Mouse (Mus musculus) cerebellum, adult 9-10 months (tissue): ENCODE measurements around the gene Mier3.

Experiments used
- DNase-seq: peaks from one replicate; pipeline ENCODE4 v3.0.0; 2022

Mier3 gene

DNA sequence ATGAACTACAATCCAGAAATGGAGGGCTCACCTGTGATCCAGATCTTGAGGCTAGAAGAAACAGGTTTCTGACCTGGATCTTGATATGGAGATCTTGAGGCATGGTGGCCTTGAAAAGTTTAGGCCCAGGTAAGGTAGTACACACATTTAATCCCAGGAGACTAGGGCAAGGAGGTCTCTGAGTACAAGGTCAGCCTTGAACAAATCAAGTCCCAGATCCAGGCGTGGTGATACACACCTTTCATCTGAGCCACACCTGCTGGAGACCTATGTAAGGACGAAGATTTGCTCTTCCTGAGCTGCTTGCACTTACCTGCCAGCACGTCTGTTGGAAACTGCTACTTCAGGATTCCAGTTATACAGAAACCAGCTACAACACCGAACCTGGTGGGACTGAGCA lies at the start of gene Mier3:
Mier3 (plus strand) TSS at position 301 of the 400 bp plus-strand sequence.
- DNase-seq, result no peak

DNA sequence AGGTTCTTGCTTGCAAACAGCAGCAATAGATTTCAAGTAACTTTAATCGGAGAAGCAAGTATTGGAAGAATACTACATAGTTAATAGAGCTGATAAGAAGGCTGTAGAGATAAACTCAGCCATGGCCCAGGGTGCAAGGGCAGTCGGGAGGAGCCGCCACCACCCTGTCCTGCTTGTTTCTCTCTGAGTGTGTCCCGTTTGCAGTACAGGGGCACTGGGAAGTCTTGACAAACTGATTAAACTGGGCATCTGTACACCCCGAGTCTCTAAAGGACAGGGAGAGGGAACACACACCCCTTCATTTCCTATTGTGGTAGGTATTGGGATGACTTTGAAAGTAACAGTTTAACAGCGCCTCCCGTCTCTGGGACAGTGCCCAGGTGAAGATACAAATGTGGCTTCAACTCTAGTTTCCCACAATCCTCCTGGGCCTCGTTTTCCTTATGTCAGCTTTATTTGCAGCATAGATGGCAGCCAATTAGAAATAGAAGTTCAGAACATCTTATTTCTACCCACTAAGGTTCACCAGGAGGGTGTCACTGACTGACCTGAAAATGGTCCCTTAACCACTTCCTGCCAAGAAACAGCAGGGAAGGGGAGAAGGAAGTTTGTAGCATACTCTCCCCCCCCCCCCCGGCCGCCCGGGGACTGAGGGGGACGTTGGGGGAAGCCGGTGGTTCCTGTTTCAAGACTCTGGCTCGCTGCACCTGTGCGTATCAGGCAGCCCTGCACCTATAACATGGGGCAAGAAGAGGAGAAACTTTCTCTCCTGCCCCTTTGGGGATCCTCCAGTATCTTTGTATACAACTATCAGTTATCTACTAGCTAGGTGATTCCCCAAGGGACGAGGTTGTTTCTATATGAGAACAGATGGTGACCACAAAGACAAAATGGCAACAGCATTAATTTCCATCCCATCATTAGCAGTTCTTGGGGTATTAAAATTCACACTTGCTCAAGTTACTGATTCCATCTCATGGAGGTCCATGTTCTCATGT lies 46.3 kb upstream of the Mier3 start:
- no peak for DNase-seq

DNA sequence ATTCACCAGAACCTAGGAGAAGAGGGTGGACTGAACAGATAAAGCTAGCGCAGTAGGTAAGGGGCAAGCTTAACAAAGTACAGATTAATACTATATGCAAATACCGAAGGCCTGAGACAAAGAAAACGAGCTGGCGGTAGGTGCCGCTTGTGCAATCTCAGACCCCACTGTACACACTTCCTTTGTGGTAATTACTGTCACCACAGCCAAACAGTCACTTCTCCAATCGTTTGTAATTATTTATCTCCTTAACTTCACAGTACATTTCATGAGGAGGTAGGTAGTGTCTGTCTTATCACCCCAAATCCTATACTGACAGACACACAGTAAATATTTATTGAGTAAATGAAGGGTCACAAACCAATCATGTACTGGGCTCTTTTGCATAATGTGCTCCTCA lies 40.5 kb upstream of the Mier3 start:
- DNase-seq, result no peak

DNA sequence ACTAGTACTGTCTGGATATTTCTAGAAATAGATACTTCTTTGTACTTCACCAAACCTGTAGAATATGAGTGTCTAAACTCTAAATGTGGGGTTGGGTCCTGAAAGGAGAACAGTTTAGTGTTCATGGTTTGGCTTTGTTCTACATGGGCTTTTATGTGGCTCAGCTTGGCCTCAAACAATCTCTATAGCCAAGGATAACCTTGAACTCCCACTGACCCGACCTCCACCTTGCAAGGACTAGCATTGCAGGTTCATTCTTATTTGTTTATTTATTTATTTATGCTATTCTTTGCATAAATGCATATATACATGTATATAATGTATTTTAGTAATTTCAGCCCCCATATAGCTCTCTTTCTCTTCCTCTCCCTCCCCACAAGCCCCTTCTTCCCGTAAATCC lies 37.1 kb upstream of the Mier3 start:
- DNase-seq, result no peak

DNA sequence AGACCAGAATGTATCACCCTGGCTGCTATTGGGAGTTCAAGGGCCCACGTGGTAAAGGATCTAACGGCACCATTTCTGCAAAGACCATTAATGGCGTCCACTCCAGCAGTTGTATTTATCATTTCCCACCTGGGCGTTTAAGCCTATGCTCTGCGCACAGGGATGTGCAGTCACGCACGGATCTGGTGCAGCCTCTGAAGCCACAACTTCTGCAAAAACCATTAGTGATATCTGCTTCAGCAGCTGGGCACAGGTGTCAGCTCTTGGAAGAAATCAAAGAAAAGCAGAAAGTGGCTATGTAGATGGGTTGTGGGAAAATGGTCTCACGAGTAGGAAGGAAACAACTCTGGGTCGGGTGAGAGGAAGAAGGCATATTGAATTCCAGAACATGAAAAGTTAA lies 34.6 kb upstream of the Mier3 start:
- DNase-seq, result no peak

DNA sequence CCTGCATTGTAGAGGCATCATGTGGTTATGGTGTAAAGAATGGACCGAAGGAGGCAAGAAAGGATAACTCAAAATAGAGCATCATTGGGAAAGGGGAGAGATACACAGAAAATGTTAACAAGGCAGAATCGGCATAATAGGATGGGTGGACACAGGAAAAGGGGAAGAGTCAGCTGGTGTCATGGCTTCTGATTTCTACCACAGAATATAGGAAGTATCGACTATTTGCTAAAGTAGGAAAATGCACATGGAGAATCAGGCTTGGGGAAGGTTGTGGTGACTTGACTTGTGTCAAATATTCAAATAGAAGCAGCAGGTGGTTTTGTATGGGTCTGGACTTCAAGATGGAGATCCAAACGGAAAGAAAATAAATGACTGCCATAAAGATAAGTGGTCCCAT lies 33.5 kb upstream of the Mier3 start:
- no peak for DNase-seq

DNA sequence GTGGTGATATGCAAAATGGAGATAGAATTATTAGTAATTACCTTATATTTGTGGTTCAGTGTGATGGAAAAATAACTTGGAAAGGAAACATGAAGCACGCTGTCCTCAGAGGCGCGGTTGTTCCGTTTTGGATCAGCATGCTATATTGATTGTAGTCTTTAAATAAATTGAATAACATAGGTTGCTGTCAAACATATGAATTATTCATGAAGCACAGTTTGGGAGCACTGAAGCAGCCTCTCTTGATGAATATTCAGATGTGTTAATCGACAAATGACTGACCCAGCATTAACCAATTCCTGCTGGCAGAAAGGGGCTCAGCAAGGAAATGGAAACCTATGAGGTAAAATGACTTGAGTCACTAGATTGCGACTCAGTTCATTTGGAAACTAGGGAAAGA lies 29.8 kb upstream of the Mier3 start:
- DNase-seq, result no peak

DNA sequence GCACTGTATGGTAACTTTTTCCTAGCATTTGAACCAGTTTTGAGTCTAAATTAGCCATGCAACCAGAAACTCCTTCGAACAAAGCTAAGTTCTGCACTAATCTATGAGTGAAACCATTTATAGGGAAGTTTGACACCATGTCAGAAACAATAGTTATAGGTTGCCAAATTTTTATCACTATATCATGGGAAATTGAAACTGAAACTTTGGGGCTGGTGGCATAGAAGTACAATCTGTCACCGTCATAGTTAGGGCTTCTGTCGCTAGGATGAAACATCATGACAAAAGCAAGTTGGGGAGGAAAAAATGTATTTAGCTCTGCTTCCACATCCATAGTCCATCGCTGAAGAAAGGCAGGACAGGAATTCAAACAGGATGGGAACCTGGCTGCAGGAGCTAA lies 25.5 kb upstream of the Mier3 start:
- DNase-seq, result no peak

DNA sequence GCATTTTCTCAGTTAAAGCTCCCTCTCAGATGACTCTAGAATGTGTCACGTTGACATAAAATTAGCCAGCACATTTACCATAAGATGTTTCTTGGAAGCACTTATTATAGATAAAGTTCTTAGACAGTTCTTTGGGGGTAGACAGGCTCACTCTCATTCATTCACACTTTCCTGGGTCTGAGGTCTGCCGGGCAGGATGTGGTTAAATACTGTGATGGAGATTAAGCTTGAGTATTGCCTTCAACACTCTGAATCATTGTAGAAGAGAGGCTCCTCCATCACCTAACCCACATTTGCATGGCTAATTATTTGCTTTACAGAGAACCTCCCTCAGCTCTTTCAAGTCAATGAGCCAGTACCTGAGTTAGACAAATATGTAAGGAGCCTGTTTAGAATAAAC lies 24.9 kb upstream of the Mier3 start:
- DNase-seq, result no peak

DNA sequence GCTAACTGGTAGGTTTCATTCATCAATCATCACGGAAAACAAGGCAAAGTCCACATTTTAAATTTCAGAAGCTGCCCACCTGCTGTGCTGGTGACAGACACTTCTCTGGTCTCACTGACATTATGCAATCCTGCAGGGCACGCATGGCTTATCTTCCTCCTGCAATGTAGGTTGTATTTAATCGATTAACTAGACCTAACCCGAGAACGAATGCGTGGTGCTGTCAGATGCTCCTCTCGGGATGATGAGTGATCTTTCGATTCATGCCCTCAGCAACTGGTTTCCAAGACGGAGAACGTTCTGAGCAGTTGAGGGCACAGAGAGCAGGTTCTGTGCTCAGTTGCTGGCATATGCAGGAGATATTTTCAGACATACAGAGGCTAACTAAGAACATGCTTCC lies 24.5 kb upstream of the Mier3 start:
- no peak for DNase-seq

DNA sequence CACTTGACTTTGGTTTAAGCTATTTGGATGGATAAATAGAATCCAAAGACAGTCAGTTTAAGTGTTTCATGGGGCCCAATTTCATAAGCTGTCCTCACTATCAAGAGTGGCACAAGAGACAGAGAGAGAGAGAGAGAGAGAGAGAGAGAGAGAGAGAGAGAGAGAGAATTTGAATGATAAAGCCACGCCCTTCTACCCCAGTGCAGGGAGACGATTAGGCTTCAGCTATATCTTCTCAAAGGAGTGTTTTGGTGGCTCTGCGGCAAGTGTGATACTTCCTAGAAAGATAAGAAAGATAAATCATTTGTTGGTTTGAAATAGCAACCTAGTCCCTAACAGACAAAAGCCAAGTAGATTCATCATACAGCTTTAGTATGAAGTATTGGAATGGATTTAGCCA lies 24.0 kb upstream of the Mier3 start:
- DNase-seq, result no peak

DNA sequence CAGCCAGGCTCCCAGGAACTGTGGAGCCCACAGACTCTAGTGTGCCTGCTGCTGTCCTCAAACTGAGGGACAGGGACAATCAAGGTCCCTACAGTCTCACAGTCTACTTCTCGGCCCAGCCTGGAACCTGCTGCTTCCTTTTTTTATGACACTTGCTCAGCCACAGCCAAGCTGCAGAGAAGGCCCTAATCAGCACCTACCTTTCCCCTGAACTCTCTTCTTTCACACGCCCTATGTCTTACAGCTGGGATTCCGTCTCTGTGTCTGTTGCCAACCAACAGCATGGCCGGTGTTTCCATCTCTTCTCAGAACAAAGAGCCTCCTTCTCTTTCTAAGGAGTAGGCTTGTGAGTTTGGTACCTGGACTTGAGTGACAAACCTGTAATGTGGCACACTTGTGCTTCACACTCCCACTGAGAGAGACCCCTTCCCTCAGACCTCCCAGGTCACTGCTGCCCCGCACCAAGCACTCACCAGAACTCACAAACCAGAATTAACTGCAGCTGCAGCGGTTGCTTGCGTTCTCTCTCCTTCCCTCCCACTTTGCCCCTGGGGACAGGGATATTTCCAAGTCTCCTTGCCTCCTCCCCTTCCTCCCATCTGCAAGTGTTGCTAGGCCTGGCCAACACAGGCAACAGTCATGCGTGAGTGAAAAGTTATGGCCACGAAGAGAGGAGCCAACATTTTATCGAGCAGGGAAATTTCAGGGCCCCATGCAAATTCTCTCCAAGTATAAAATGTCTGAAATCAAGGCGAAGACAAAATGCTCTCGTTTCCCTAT lies 22.1 kb upstream of the Mier3 start:
- no peak for DNase-seq

DNA sequence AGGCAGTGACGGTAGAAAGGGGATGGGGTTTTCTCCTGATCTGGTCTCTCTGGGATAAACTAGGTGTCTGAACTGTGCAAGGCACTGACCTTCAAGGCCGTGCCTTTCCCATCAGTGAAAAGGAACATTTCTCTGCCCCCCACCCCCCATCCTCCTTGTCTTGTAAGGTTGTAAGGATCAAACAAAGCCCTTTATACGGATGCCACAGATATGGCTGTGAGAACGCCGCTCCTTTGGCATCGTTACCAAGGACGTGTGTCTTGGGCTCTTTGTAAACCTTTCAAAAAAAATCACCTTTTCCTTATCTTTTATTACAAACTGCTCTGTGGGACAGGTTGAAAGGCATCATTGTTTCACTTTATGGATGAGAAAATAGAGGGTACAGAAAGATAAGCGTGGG lies 21.3 kb upstream of the Mier3 start:
- no peak for DNase-seq

DNA sequence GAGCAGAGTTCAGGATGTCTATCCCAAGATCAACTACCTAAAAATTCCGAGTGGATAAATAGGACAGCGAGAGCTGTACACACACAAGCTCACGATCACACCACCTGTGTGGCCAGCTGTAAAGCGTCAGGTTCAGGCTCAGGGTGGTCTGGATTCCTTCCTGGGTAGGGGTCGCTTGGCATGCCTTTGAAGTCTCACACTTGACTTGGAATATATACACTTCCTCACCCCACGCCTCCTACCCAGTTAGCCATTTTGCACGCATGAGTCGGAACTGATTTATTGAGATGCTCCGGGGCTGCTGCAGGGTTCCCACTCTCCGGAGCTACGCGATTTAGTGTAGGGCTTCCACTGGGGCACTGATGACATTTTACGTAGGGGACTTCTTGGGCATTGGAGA lies 20.7 kb upstream of the Mier3 start:
- DNase-seq, result no peak

DNA sequence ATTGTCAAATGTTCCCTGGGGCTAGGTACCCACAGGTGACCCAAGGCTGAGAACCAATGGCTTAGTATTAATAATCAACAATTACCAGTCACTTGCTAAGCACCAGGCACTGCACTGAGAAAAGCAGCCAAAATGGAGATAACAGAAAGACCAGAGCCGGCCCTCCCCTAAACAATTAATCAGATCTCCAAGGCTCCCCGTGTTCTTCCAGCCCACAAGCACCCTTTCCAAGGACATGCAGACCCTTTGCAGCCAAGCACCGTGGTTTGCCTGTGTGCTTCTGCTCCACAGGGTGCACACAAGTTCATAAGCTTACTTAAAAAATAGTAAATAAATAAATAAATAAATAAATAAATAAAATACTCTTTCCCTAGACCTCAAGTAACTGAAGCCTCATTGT lies 20.2 kb upstream of the Mier3 start:
- no peak for DNase-seq

DNA sequence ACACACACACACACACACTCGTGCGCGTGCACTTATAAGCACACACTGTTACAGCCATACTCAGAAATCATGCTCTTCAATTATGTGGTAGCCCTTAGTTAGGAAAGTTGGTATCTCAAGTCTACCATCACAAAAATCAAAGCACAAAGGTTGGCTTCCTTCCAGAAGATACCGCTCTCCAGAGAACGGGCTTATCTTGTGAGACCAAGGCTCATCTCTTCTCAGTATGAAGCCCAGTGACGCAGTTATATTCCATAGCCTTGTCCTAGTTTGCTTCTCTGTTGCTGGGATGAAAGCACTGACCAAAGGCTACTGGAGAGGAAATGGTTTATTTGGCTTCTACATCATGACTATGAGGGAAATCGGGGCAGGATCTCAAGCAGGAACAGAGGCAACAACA lies 12.8 kb upstream of the Mier3 start:
- no peak for DNase-seq

DNA sequence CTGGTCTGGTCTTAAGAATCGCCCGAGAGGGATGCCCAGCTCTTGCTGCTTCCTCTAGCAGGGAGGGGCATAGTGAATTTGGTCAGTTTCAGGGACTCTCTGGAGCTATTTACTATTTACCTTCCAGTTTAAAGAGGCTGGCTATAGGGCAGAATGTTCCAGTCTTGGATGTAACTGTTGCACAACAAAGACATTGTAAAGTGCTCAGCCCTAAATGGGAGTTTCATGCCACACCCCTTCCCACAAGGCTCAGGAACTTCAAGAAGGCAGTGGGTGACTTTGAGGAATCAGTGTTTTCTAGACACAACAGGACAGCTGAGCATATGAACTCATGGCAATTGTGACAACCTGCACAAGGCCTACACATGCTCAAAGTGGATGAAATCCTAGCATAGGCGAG lies 3.9 kb upstream of the Mier3 start:
- DNase-seq, result no peak

DNA sequence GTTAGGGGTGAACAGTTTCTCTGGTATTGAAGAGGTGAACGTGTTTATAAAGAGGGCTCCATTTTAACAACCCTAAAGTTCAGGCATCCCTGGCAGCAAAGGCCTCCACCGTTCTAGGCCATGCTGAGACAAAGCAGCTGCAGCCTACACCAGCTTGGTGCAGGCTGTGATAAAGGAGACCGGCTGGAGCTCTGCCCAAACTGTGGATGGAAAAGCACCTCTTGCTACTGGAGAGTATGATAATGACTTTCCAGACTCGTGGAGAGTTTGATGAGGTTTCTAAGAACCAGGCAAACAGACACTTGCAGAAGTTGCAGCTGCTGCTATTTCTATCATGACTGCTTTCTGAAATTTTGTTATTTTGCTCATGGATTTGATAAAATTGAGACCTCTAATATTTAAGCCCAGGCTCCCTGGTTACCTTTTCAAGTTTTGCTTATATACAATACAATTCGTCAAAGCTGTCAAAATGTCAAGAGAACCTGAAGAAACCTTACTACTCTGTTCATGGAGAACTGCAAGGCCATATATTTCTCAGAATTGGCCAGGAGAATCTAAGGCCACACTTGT lies 3.4 kb downstream of the Mier3 start:
- no peak for DNase-seq

DNA sequence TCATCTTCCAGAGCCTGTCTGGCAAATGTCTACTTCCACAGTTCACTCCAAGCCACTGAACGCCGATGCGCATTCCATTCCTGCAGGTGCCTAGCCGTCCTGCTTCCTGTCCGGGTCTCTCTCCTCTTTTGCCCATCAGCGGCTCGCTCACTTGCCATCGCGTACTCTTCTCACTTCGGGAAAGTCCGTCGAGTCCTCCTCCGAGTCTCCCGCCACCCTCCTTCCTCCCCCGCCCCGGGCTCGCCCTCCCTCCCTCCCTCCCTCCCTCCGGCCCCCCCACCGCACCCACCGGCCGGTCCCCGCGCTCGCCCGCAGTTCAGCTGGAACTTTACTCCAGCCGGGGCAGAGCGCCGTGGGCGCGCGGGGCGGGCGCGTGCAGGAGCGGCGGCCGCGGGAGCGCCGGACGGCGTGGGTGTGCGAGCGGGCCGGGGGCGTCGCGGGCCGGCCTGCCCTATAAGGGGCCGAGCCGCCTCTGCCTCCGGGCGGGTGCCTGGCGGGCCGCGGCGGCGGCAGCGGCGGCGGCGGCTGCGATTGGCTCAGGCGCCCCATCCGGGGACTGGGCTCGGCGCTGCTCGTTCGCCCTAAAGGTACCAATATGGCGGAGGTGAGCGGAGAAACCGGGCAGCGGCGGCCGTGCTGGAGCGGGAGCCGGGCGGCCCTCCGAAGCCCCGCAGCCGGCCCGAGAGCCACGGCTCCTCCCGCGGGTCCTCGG lies 5.1 kb downstream of the Mier3 start:
- DNase-seq, result peak; percentile 82

DNA sequence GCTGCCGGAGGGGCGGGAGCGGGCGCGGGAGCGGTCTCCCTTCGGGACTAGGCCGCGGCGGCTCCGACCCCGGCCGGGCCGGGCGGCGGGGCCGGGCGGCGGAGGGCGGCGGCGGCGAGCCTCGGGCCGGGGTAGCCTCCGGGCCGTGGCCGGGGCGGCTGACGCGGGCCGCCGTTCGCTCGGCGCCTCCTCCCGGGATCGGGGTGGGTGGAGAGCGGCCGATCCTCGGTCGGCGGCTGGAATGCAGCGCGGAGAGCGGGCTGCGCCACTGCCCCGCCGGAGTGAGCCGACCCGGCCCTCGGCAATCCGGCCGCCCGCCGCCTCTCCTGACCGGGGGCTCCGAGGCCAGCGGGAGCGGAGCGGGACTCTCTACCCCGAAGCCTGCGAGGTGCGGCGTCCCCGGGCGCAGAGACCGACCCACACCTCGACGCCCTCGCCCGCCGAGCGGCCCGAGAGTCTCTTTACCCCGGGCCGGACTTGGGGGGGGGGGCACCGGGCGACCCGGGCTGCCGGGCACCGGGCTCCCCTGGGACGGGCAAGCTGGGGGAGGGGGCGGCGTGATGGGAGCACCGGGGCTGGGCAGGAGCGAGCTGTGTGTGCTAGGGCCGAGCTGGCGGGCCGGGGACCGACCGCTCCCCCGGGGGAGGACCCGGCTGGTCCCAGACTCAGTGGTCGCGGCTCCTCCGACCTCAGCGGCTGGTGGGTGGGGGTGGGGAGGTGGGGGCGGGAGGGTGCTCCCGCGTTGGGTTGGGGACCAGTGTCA lies 5.9 kb downstream of the Mier3 start:
- peak; percentile 20 for DNase-seq

DNA sequence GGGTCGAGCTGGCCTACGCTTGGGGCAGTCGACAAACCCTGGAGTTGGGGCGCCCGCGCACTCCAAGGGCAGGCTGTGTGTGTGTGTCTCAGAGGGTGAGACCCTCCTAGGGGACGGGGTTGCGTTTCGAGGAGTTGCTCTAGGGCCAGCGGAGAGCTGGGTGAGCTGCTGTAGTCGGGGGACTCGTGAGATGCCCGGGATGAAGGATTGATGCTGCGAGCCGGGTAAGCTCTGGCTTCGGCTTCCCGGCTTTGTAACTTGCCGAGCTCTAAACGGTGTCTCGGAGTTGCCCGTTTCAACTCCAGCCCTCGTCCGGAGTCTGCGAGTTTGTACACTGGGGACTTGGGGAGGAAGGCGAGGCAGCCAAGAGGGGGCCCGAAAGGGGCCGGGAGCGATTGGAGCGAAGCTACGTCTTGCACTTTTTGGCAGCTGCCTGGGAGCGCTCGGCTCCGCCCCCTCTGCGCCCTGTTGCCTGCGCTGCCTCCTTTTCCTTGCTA lies 6.6 kb downstream of the Mier3 start:
- peak; percentile 34 for DNase-seq

DNA sequence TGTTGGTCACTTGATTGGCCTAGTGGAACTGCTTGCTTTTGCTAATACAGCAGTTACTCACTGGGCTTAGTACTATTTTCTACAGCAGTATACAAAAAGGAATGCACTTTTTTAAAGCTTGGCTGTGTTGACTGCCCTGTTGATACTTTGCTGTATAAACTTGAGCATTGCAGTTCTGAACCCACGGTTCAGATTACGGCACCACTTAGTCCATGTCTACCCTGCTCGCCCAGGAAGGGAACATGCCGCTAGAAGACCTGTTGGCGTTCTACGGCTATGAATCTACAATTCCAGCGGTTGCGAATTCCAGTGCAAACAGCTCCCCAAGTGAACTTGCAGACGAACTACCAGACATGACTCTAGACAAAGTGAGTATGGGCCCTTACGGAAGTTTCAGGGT lies 22.6 kb downstream of the Mier3 start:
- DNase-seq, result no peak
